Mouse (Mus musculus) embryonic facial prominence, embryonic 14.5 days (tissue): Measurements from ENCODE around the gene Adgrv1. TPM values are rescaled to one million over a fixed set of nuclear protein-coding genes. Genes with fewer than 3 reads are reported as not detected.
"Not testable (repeated sequence)": the region's sequence is repeated elsewhere in the genome, so short reads cannot be mapped to it uniquely, and the experiment has no call there.

Experiments used
- ATAC-seq: fragments of 200-750 bp; cut with Nextera tagmentation; 2 replicates; pipeline ENCODE4 v1.8.0; 2017; ENCODE audit warnings: low read depth, moderate number of reproducible peaks, moderate TSS enrichment
- DNase-seq: peaks from one replicate; pipeline ENCODE4 v3.0.0-alpha.2; 2015; ENCODE audit warnings: low spot score
- H3K27ac ChIP-seq: fragments of 300-500 bp; sonication (generic); replicated peaks from 2 replicates; pipeline ENCODE4 v1.5.1; 2014; ENCODE audit warnings: low read depth, mild to moderate bottlenecking, low read length, moderate library complexity
- H3K27me3 ChIP-seq: fragments of 300-500 bp; sonication (generic); replicated peaks from 2 replicates; pipeline ENCODE4 v1.6.1; 2014; ENCODE audit warnings: low read length; ENCODE audit not compliant: control insufficient read depth, insufficient read depth
- H3K36me3 ChIP-seq: fragments of 300-500 bp; sonication (generic); 2 replicates; pipeline ENCODE4 v1.6.1; 2014; ENCODE audit warnings: low read length, mixed read lengths; ENCODE audit not compliant: control insufficient read depth, insufficient read depth
- H3K4me1 ChIP-seq: fragments of 300-500 bp; sonication (generic); 2 replicates; pipeline ENCODE4 v1.6.1; 2014; ENCODE audit warnings: antibody characterized with exemption, low read length; ENCODE audit not compliant: control insufficient read depth, insufficient read depth
- H3K4me2 ChIP-seq: fragments of 300-500 bp; sonication (generic); 2 replicates; pipeline ENCODE4 v1.6.1; 2014; ENCODE audit warnings: low read depth, mild to moderate bottlenecking, low read length, moderate library complexity, mixed read lengths
- H3K4me3 ChIP-seq: fragments of 300-500 bp; sonication (generic); 2 replicates; pipeline ENCODE4 v1.5.1; 2014; ENCODE audit warnings: low read depth, mild to moderate bottlenecking, low read length
- H3K9ac ChIP-seq: fragments of 300-500 bp; sonication (generic); 2 replicates; pipeline ENCODE4 v1.6.1; 2014; ENCODE audit warnings: low read depth, mild to moderate bottlenecking, low read length, moderate library complexity, mixed read lengths
- H3K9me3 ChIP-seq: fragments of 300-500 bp; sonication (generic); 2 replicates; pipeline ENCODE4 v1.6.1; 2016; ENCODE audit warnings: low read length; ENCODE audit not compliant: control insufficient read depth
- WGBS: fragments of 180-500 bp; shearing (Covaris S2); extraction: QIAGEN DNeasy Blood & Tissue Kit; methylation state at CpG from one replicate; pipeline ENCODE4 v1.1.7; 2014; 5-methylcytosine and 5-hydroxymethylcytosine counted together
- polyA plus RNA-seq: library from polyadenylated mRNA; unstranded; fragments of >200 nt; fragmentation: Nextera tagmentation; extraction: Ambion mirVana; gene quantifications from 2 replicates; pipeline ENCODE4 v1.2.1, GENCODE M21; 2014

Gene Adgrv1
- polyA plus RNA-seq, 1 experiment from 2014 or later = 0.61 TPM

- peaks cover 24% of the 10 kb centered on the region for H3K27me3 ChIP-seq
- no peak overlapping the region for H3K9ac ChIP-seq
- WGBS = 33% methylated on average over 5 of the region's 5 CpGs
- no peak overlapping the region for H3K27ac ChIP-seq
- H3K4me2 ChIP-seq = peak overlapping the region; percentile 7; the same call in 1 of the 2 replicates
- DNase-seq (no peak), ATAC-seq (no peak)
- H3K36me3 ChIP-seq = no peaks in the 10 kb centered on the region
- no peak overlapping the region for H3K4me3 ChIP-seq
- H3K9me3 ChIP-seq = no peaks in the 10 kb centered on the region
- no peaks in the 10 kb centered on the region; the same call in 1 of the 2 replicates for H3K4me1 ChIP-seq
Measured at GRCm38 (mm10) chr13:81630566-81630965, 2.4 kb downstream of the Adgrv1 start.

- H3K36me3 ChIP-seq = no peaks in the 10 kb centered on the region
- H3K9me3 ChIP-seq = no peaks in the 10 kb centered on the region
- H3K4me2 ChIP-seq = no peak overlapping the region
- H3K4me3 ChIP-seq = no peak overlapping the region
- peak; percentile 48; the same call in 1 of the 2 replicates for ATAC-seq
- H3K27me3 ChIP-seq = peaks cover 24% of the 10 kb centered on the region
- WGBS = 39% methylated on average over 3 of the region's 3 CpGs
- H3K9ac ChIP-seq = no peak overlapping the region
- no peaks in the 10 kb centered on the region; the same call in 1 of the 2 replicates for H3K4me1 ChIP-seq
- DNase-seq = peak; percentile 70
- no peak overlapping the region for H3K27ac ChIP-seq
Measured at GRCm38 (mm10) chr13:81629395-81629794, 3.6 kb downstream of the Adgrv1 start.

GRCm38 (mm10) chr13:81628631-81629190, 4.2 kb downstream of the Adgrv1 start:
- Histone ChIP-seq H3K36me3 (no peaks in the 10 kb centered on the region), H3K27ac (no peak overlapping the region), H3K4me3 (no peak overlapping the region), H3K9me3 (no peaks in the 10 kb centered on the region), H3K4me2 (no peak overlapping the region), H3K27me3 (peaks cover 21% of the 10 kb centered on the region), H3K9ac (no peak overlapping the region), H3K4me1 (no peaks in the 10 kb centered on the region; the same call in 1 of the 2 replicates)
- DNase-seq (no peak), ATAC-seq (no peak)
- WGBS = 51% methylated on average over 2 of the region's 2 CpGs

- DNase-seq, H3K4me1 ChIP-seq, H3K27ac ChIP-seq, H3K4me3 ChIP-seq, H3K9me3 ChIP-seq, H3K4me2 ChIP-seq, H3K36me3 ChIP-seq, ATAC-seq, H3K9ac ChIP-seq: not testable (repeated sequence)
- WGBS = 75% methylated on average over 1 of the region's 1 CpGs
- H3K27me3 ChIP-seq = peaks cover 13% of the 10 kb centered on the region
Measured at GRCm38 (mm10) chr13:81627861-81628260, 5.1 kb downstream of the Adgrv1 start.

- H3K36me3 ChIP-seq = no peaks in the 10 kb centered on the region
- no peak overlapping the region for H3K27ac ChIP-seq
- no peak for DNase-seq
- no peak overlapping the region for H3K4me3 ChIP-seq
- 75% methylated on average over 4 of the region's 4 CpGs for WGBS
- no peaks in the 10 kb centered on the region for H3K27me3 ChIP-seq
- H3K9me3 ChIP-seq = 0 out of 2 replicates have a peak, but pooled peaks cover 3% of the 10 kb centered on the region
- H3K9ac ChIP-seq = no peak overlapping the region
- H3K4me1 ChIP-seq = no peaks in the 10 kb centered on the region
- ATAC-seq = no peak
- no peak overlapping the region for H3K4me2 ChIP-seq
Measured at GRCm38 (mm10) chr13:81610349-81610748, 22.6 kb downstream of the Adgrv1 start.

GRCm38 (mm10) chr13:81606991-81607390, 26.0 kb downstream of the Adgrv1 start:
- 84% methylated on average over 2 of the region's 2 CpGs for WGBS
- Histone ChIP-seq H3K4me2 (no peak overlapping the region), H3K9ac (no peak overlapping the region), H3K4me3 (no peak overlapping the region), H3K4me1 (no peaks in the 10 kb centered on the region), H3K27me3 (no peaks in the 10 kb centered on the region), H3K27ac (no peak overlapping the region), H3K36me3 (no peaks in the 10 kb centered on the region), H3K9me3 (0 out of 2 replicates have a peak, but pooled peaks cover 11% of the 10 kb centered on the region)
- ATAC-seq = no peak
- DNase-seq = no peak

- no peak for ATAC-seq
- H3K36me3 ChIP-seq = no peaks in the 10 kb centered on the region
- H3K27ac ChIP-seq = no peak overlapping the region
- no peaks in the 10 kb centered on the region for H3K4me1 ChIP-seq
- H3K4me2 ChIP-seq = no peak overlapping the region
- H3K9me3 ChIP-seq = no peaks in the 10 kb centered on the region
- no peak overlapping the region for H3K9ac ChIP-seq
- no peak overlapping the region for H3K4me3 ChIP-seq
- 76% methylated on average over 9 of the region's 9 CpGs for WGBS
- no peaks in the 10 kb centered on the region for H3K27me3 ChIP-seq
- DNase-seq = peak; percentile 9
Measured at GRCm38 (mm10) chr13:81596910-81597607, 35.9 kb downstream of the Adgrv1 start.

- H3K4me2 ChIP-seq = no peak overlapping the region
- ATAC-seq = no peak
- WGBS = 91% methylated on average over 8 of the region's 8 CpGs
Measured at GRCm38 (mm10) chr13:81578692-81579091, 54.3 kb downstream of the Adgrv1 start.

More at GRCm38 (mm10) chr13:81578692-81579091, 54.3 kb downstream of the Adgrv1 start:
- 0 out of 2 replicates have a peak, but pooled peaks cover 4% of the 10 kb centered on the region for H3K9me3 ChIP-seq
- H3K4me3 ChIP-seq = no peak overlapping the region
- no peaks in the 10 kb centered on the region for H3K4me1 ChIP-seq
- H3K9ac ChIP-seq = no peak overlapping the region
- DNase-seq = no peak
- no peaks in the 10 kb centered on the region for H3K36me3 ChIP-seq
- no peaks in the 10 kb centered on the region for H3K27me3 ChIP-seq
- no peak overlapping the region for H3K27ac ChIP-seq
